Mouse (Mus musculus) inflammation-experienced regulatory T-cells, adult 16 weeks (primary cell): ENCODE data around the gene Gbp10. TPM values are rescaled to one million over a fixed set of nuclear protein-coding genes. Genes with fewer than 3 reads are reported as not detected.

ENCODE experiments used
- polyA plus RNA-seq: library from polyadenylated mRNA; unstranded; fragments of 100-300 nt; shearing (Covaris generic); gene quantifications from one replicate; pipeline ENCODE4 v1.2.1, GENCODE M21; 2017

The Gbp10 gene
- 111 TPM for polyA plus RNA-seq

GRCm38 (mm10) chr5:105239483-105240047 is at the start of gene Gbp10:
Gene Gbp10 (minus strand): TSS chr5:105239533.

Other genes starting within 250 kb of the Gbp10 start
- 178 TPM for gene Gbp9, start 100.0 kb downstream of the Gbp10 start, polyA plus RNA-seq
- gene Gbp8, start 100.0 kb downstream of the Gbp10 start, polyA plus RNA-seq, result 128 TPM
- 382 TPM for gene Gbp4, start 99.9 kb downstream of the Gbp10 start, polyA plus RNA-seq
- gene Gm43302, start 54.2 kb upstream of the Gbp10 start, polyA plus RNA-seq, result 15.0 TPM
- 253 TPM for gene Gbp6, start 54.2 kb upstream of the Gbp10 start, polyA plus RNA-seq
- gene Lrrc8b, start 176.2 kb upstream of the Gbp10 start, polyA plus RNA-seq, result 1.7 TPM